Mouse (Mus musculus) myocyte (in vitro differentiated cells): ENCODE measurements at regions not wholly inside any gene's neighbourhood (a gene's known extent, or its start where the extent isn't known, plus 50 kb on each side); places are given as distances from the start of the nearest gene placed in this dataset.

Experiments used
- CEBPB ChIP-seq: IDR thresholded peaks from 2 replicates; pipeline ENCODE4 v1.6.1; 2011; ENCODE audit warnings: mild to moderate bottlenecking, moderate library complexity; ENCODE audit not compliant: poor library complexity, insufficient read depth, severe bottlenecking
- E2F4 ChIP-seq: IDR thresholded peaks from one replicate; pipeline ENCODE4 v1.6.1; 2011; ENCODE audit warnings: mild to moderate bottlenecking, control low read depth, moderate library complexity; ENCODE audit not compliant: insufficient read depth
- MYOD1 ChIP-seq, 3 experiments: IDR thresholded peaks; one replicate each; pipeline ENCODE4 v1.6.1; 2011; ENCODE audit warnings: control low read depth in 2 of 3, low read depth in 2 of 3, mild to moderate bottlenecking in 2 of 3, moderate library complexity in 1 of 3; ENCODE audit not compliant: insufficient read length in 2 of 3, control insufficient read depth in 1 of 3
- MYOG ChIP-seq, 3 experiments: IDR thresholded peaks; one replicate each; pipeline ENCODE4 v1.6.1; 2011; ENCODE audit warnings: control low read depth in 2 of 3, low read depth in 2 of 3, mild to moderate bottlenecking in 2 of 3; ENCODE audit not compliant: insufficient read length in 2 of 3, control insufficient read depth in 1 of 3, insufficient read depth in 1 of 3
- POLR2A ChIP-seq: IDR thresholded peaks from one replicate; pipeline ENCODE4 v1.6.1; 2011; ENCODE audit warnings: low read depth, mild to moderate bottlenecking, control low read depth, moderate library complexity; ENCODE audit not compliant: insufficient read length
- POLR2AphosphoS2 ChIP-seq: IDR thresholded peaks from one replicate; pipeline ENCODE4 v1.6.1; 2011; ENCODE audit warnings: low read depth, control low read depth; ENCODE audit not compliant: insufficient read length
- SRF ChIP-seq: IDR thresholded peaks from one replicate; pipeline ENCODE4 v1.6.1; 2011; ENCODE audit warnings: low read depth; ENCODE audit not compliant: control insufficient read depth, insufficient read length

- TF ChIP-seq E2F4 = no peak
- TF ChIP-seq POLR2A = no peak
- TF ChIP-seq CEBPB = no peak
- TF ChIP-seq POLR2AphosphoS2 = no peak
- no peak for TF ChIP-seq SRF
- no peak for TF ChIP-seq MYOD1 (IDR thresholded peaks at IDR 0.05; ENCODE audit: control insufficient read depth in 1 of 3, insufficient read length in 2 of 3, low read depth in 2 of 3)
- no peak for TF ChIP-seq MYOG (IDR thresholded peaks at IDR 0.05; ENCODE audit: control insufficient read depth in 1 of 3, insufficient read depth in 1 of 3, insufficient read length in 2 of 3, low read depth in 2 of 3)
Observed at GRCm38 (mm10) chr6:103344413-103344812, 166.0 kb upstream of the Chl1 start.
